Mouse (Mus musculus): Measurements from ENCODE around the gene Btbd3. TPM values are rescaled to one million over a fixed set of nuclear protein-coding genes. Genes with fewer than 3 reads are reported as not detected.

Gene Btbd3
- polyA plus RNA-seq, 1 experiment from 2014 or later, result 18.8 TPM

- no peak overlapping the region for H3K4me2 ChIP-seq (replicated peaks)
- no peaks in the 10 kb centered on the region for H3K36me3 ChIP-seq
- ATAC-seq (ENCODE audit: low FRiP score, low read depth), result no peak
- H3K4me1 ChIP-seq, result no peaks in the 10 kb centered on the region
- WGBS, result 87% methylated on average over 2 of the region's 2 CpGs
- no peaks in the 10 kb centered on the region for H3K9me3 ChIP-seq
- no peak overlapping the region for H3K27ac ChIP-seq (replicated peaks)
- H3K4me3 ChIP-seq, result no peak overlapping the region
- no peak overlapping the region for H3K9ac ChIP-seq (replicated peaks)
- H3K27me3 ChIP-seq, result no peaks in the 10 kb centered on the region
Measured at GRCm38 (mm10) chr2:138587335-138587734, 331.0 kb downstream of the Btbd3 start.

- no peaks in the 10 kb centered on the region for H3K36me3 ChIP-seq
- no peak for ATAC-seq (ENCODE audit: low FRiP score, low read depth)
- H3K27me3 ChIP-seq, result no peaks in the 10 kb centered on the region
- no peaks in the 10 kb centered on the region for H3K9me3 ChIP-seq
- no peak overlapping the region for H3K27ac ChIP-seq (replicated peaks)
- H3K4me2 ChIP-seq (replicated peaks), result no peak overlapping the region
- no peak overlapping the region for H3K4me3 ChIP-seq
- no peak overlapping the region for H3K9ac ChIP-seq (replicated peaks)
- no peaks in the 10 kb centered on the region for H3K4me1 ChIP-seq
- 86% methylated on average over 7 of the region's 7 CpGs for WGBS
Measured at GRCm38 (mm10) chr2:138587795-138588545, 331.6 kb downstream of the Btbd3 start.

GRCm38 (mm10) chr2:138589105-138589504 is 332.7 kb downstream of the Btbd3 start:
- WGBS, result 50% methylated on average over 3 of the region's 3 CpGs

GRCm38 (mm10) chr2:138590307-138590706 is 333.9 kb downstream of the Btbd3 start:
- Histone ChIP-seq H3K4me2 (replicated peaks) (no peak overlapping the region), H3K9ac (replicated peaks) (no peak overlapping the region), H3K27me3 (no peaks in the 10 kb centered on the region), H3K4me1 (no peaks in the 10 kb centered on the region), H3K36me3 (no peaks in the 10 kb centered on the region), H3K9me3 (no peaks in the 10 kb centered on the region), H3K27ac (replicated peaks) (no peak overlapping the region), H3K4me3 (no peak overlapping the region)
- 86% methylated on average over 1 of the region's 1 CpGs for WGBS
- ATAC-seq (ENCODE audit: low FRiP score, low read depth), result no peak

More at GRCm38 (mm10) chr2:138589105-138589504, 332.7 kb downstream of the Btbd3 start:
- Histone ChIP-seq H3K27ac (replicated peaks) (no peak overlapping the region), H3K27me3 (no peaks in the 10 kb centered on the region), H3K4me2 (replicated peaks) (no peak overlapping the region), H3K4me1 (no peaks in the 10 kb centered on the region), H3K4me3 (no peak overlapping the region), H3K9ac (replicated peaks) (no peak overlapping the region), H3K36me3 (no peaks in the 10 kb centered on the region), H3K9me3 (no peaks in the 10 kb centered on the region)
- ATAC-seq (ENCODE audit: low FRiP score, low read depth), result no peak

- H3K27ac ChIP-seq (replicated peaks), result no peak overlapping the region
- no peaks in the 10 kb centered on the region for H3K27me3 ChIP-seq
- no peaks in the 10 kb centered on the region for H3K4me1 ChIP-seq
- no peaks in the 10 kb centered on the region for H3K9me3 ChIP-seq
- no peak for ATAC-seq (ENCODE audit: low FRiP score, low read depth)
- H3K9ac ChIP-seq (replicated peaks), result no peak overlapping the region
- H3K4me3 ChIP-seq, result no peak overlapping the region
- no peaks in the 10 kb centered on the region for H3K36me3 ChIP-seq
- no peak overlapping the region for H3K4me2 ChIP-seq (replicated peaks)
Measured at GRCm38 (mm10) chr2:138612361-138612760, 356.0 kb downstream of the Btbd3 start.

- Histone ChIP-seq H3K9me3 (no peaks in the 10 kb centered on the region), H3K4me1 (no peaks in the 10 kb centered on the region), H3K4me2 (replicated peaks) (no peak overlapping the region), H3K36me3 (no peaks in the 10 kb centered on the region), H3K27ac (replicated peaks) (no peak overlapping the region), H3K9ac (replicated peaks) (no peak overlapping the region), H3K27me3 (no peaks in the 10 kb centered on the region), H3K4me3 (no peak overlapping the region)
- WGBS, result 86% methylated on average over 5 of the region's 5 CpGs
- no peak for ATAC-seq (ENCODE audit: low FRiP score, low read depth)
Measured at GRCm38 (mm10) chr2:138617501-138617900, 361.1 kb downstream of the Btbd3 start.
